Mouse (Mus musculus) heart, postnatal 0 days (tissue): ENCODE results near the gene Ltbp1. TPM values are rescaled to one million over a fixed set of nuclear protein-coding genes. Genes with fewer than 3 reads are reported as not detected.
A peak's percentile ranks its signal among the peaks of the same experiment; 100 is the strongest.

Experiments
- ATAC-seq: fragments of 200-750 bp; cut with Nextera tagmentation; 2 replicates; pipeline ENCODE4 v1.8.0; 2017; ENCODE audit warnings: low read depth, moderate number of reproducible peaks, moderate library complexity; ENCODE audit not compliant: insufficient read depth
- DNase-seq: peaks from one replicate; pipeline ENCODE4 v3.0.0-alpha.2; 2016; ENCODE audit warnings: low spot score
- H3K27ac ChIP-seq: fragments of 300-500 bp; sonication (generic); 2 replicates; pipeline ENCODE4 v1.5.1; 2014; ENCODE audit warnings: low read depth, mild to moderate bottlenecking
- H3K27me3 ChIP-seq: fragments of 300-500 bp; sonication (generic); 2 replicates; pipeline ENCODE4 v1.6.1; 2014; ENCODE audit warnings: low read length, mixed read lengths; ENCODE audit not compliant: control insufficient read depth, insufficient read depth
- H3K36me3 ChIP-seq: fragments of 300-500 bp; sonication (generic); replicated peaks from 2 replicates; pipeline ENCODE4 v1.6.1; 2014; ENCODE audit warnings: low read length, mixed read lengths; ENCODE audit not compliant: control insufficient read depth, insufficient read depth
- H3K4me1 ChIP-seq: fragments of 300-500 bp; sonication (generic); 2 replicates; pipeline ENCODE4 v1.6.1; 2014; ENCODE audit warnings: antibody characterized with exemption; ENCODE audit not compliant: control insufficient read depth, insufficient read depth
- H3K4me2 ChIP-seq: fragments of 300-500 bp; sonication (generic); 2 replicates; pipeline ENCODE4 v1.6.1; 2014; ENCODE audit warnings: low read depth, mild to moderate bottlenecking, low read length, moderate library complexity
- H3K4me3 ChIP-seq: fragments of 300-500 bp; sonication (generic); 2 replicates; pipeline ENCODE4 v1.5.1; 2014; ENCODE audit warnings: low read depth, low read length
- H3K9ac ChIP-seq: fragments of 300-500 bp; sonication (generic); replicated peaks from 2 replicates; pipeline ENCODE4 v1.6.1; 2014; ENCODE audit warnings: low read depth, low read length, mixed read lengths
- H3K9me3 ChIP-seq: fragments of 300-500 bp; sonication (generic); replicated peaks from 2 replicates; pipeline ENCODE4 v1.6.1; 2016; ENCODE audit warnings: low read length; ENCODE audit not compliant: control insufficient read depth
- CTCF ChIP-seq: IDR thresholded peaks from 2 replicates; pipeline ENCODE4 v1.5.1; 2016; ENCODE audit warnings: antibody characterized with exemption, control low read depth, low read depth
- EP300 ChIP-seq: IDR thresholded peaks from 2 replicates; pipeline ENCODE4 v1.6.1; 2016; ENCODE audit warnings: antibody characterized with exemption, low read depth
- WGBS: fragments of 180-500 bp; shearing (Covaris S2); extraction: QIAGEN DNeasy Blood & Tissue Kit; methylation state at CpG from one replicate; pipeline ENCODE4 v1.1.7; 2014; 5-methylcytosine and 5-hydroxymethylcytosine counted together
- polyA plus RNA-seq: library from polyadenylated mRNA; unstranded; fragments of >200 nt; fragmentation: Nextera tagmentation; extraction: Ambion mirVana; gene quantifications from 2 replicates; pipeline ENCODE4 v1.2.1, GENCODE M21; 2015
- total RNA-seq: library from RNA; depleted of rRNA; stranded (reverse); fragments of >200 nt; gene quantifications from 2 replicates; pipeline ENCODE4 v1.2.3, GENCODE M21; 2014; ENCODE audit warnings: low replicate concordance

The Ltbp1 gene
- total and polyA plus RNA-seq, 2 experiments from 2014 or later = 11.8 to 43.0 TPM

GRCm38 (mm10) chr17:75074978-75075699, 69.8 kb downstream of the Ltbp1 start:
- H3K27ac ChIP-seq = peak overlapping the region; percentile 85
- peak; percentile 49 for TF ChIP-seq CTCF
- no peak for TF ChIP-seq EP300
- no peaks in the 10 kb centered on the region for H3K27me3 ChIP-seq
- H3K4me3 ChIP-seq = no peak overlapping the region
- H3K9me3 ChIP-seq = no peaks in the 10 kb centered on the region
- DNase-seq (no peak), ATAC-seq (peak; percentile 19; the same call in 1 of the 2 replicates)
- H3K4me1 ChIP-seq = peaks cover 30% of the 10 kb centered on the region
- H3K9ac ChIP-seq = peak overlapping the region; percentile 28; the same call in 1 of the 2 replicates
- peak overlapping the region; percentile 3; the same call in 1 of the 2 replicates for H3K4me2 ChIP-seq
- no peaks in the 10 kb centered on the region for H3K36me3 ChIP-seq
- WGBS = 61% methylated on average over 19 of the region's 19 CpGs

- DNase-seq = no peak
- H3K9me3 ChIP-seq = no peaks in the 10 kb centered on the region
- 0 out of 2 replicates have a peak, but pooled peaks cover 6% of the 10 kb centered on the region for H3K4me1 ChIP-seq
- no peaks in the 10 kb centered on the region for H3K27me3 ChIP-seq
- TF ChIP-seq CTCF (no peak), EP300 (no peak)
- no peak overlapping the region for H3K27ac ChIP-seq
- no peak overlapping the region for H3K9ac ChIP-seq
- no peaks in the 10 kb centered on the region for H3K36me3 ChIP-seq
- ATAC-seq = no peak
- no peak overlapping the region for H3K4me3 ChIP-seq
- no peak overlapping the region for H3K4me2 ChIP-seq
- 88% methylated on average over 2 of the region's 2 CpGs for WGBS
Observed at GRCm38 (mm10) chr17:75081401-75081800, 76.0 kb downstream of the Ltbp1 start.

GRCm38 (mm10) chr17:75082449-75082848, 77.1 kb downstream of the Ltbp1 start:
- TF ChIP-seq CTCF (no peak), EP300 (no peak)
- H3K4me2 ChIP-seq = no peak overlapping the region
- no peak overlapping the region for H3K9ac ChIP-seq
- H3K27ac ChIP-seq = no peak overlapping the region
- H3K9me3 ChIP-seq = no peaks in the 10 kb centered on the region
- no peak overlapping the region for H3K4me3 ChIP-seq
- no peak for DNase-seq
- H3K4me1 ChIP-seq = peaks cover 10% of the 10 kb centered on the region; the same call in 1 of the 2 replicates
- no peak for ATAC-seq
- no peaks in the 10 kb centered on the region for H3K27me3 ChIP-seq
- H3K36me3 ChIP-seq = no peaks in the 10 kb centered on the region

GRCm38 (mm10) chr17:75087296-75087941, 82.1 kb downstream of the Ltbp1 start:
- Histone ChIP-seq H3K4me2 (peak overlapping the region; percentile 49), H3K4me1 (peaks cover 9% of the 10 kb centered on the region; the same call in 1 of the 2 replicates), H3K27me3 (no peaks in the 10 kb centered on the region), H3K36me3 (no peaks in the 10 kb centered on the region), H3K9me3 (no peaks in the 10 kb centered on the region), H3K4me3 (no peak overlapping the region), H3K9ac (no peak overlapping the region), H3K27ac (no peak overlapping the region)
- peak; percentile 72 for DNase-seq
- WGBS = 28% methylated on average over 10 of the region's 10 CpGs
- no peak for TF ChIP-seq EP300
- peak; percentile 72 for TF ChIP-seq CTCF
- peak; percentile 60 for ATAC-seq

DNA sequence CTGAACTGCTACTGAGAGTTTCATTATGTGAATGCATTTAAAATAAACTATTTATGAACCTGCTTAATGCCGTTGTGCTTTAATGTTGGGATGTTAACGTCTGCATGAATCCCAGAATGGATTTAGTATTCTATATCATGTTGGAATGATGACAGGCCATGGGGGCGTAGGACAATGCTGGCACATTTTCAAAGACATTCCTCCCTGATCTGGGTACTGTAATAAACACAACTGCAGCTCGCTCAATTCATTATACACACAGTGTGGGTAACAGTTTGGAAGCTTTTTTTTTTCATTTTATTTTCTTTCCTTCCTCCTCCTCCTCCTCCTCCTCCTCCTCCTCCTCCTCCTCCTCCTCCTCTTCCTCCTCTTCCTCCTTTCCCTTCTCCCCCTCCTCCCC, 82.9 kb downstream of the Ltbp1 start:
- no peak for TF ChIP-seq EP300
- no peak for TF ChIP-seq CTCF
- H3K4me3 ChIP-seq = no peak overlapping the region
- H3K36me3 ChIP-seq = no peaks in the 10 kb centered on the region
- ATAC-seq (no peak), DNase-seq (no peak)
- H3K9me3 ChIP-seq = no peaks in the 10 kb centered on the region
- H3K27me3 ChIP-seq = no peaks in the 10 kb centered on the region
- no peak overlapping the region for H3K9ac ChIP-seq
- H3K4me2 ChIP-seq = no peak overlapping the region
- H3K4me1 ChIP-seq = peaks cover 6% of the 10 kb centered on the region; the same call in 1 of the 2 replicates
- WGBS = 11% methylated on average over 4 of the region's 4 CpGs
- no peak overlapping the region for H3K27ac ChIP-seq
